Mouse (Mus musculus): Measurements from ENCODE around the gene Zdhhc14.
"Not testable (repeated sequence)": the region's sequence is repeated elsewhere in the genome, so short reads cannot be mapped to it uniquely, and the experiment has no call there.

The Zdhhc14 gene

GRCm38 (mm10) chr17:5609875-5610552 is 117.7 kb downstream of the Zdhhc14 start:
- DNase-seq: peak; percentile 22 to 57

- peak in 1 of 2 experiments; percentile 20 for DNase-seq
Measured at GRCm38 (mm10) chr17:5612236-5612635, 119.9 kb downstream of the Zdhhc14 start.

- peak; percentile 43 to 76 for DNase-seq
Measured at GRCm38 (mm10) chr17:5614771-5615318, 122.5 kb downstream of the Zdhhc14 start.

GRCm38 (mm10) chr17:5621626-5622591 is 129.6 kb downstream of the Zdhhc14 start:
- DNase-seq: no peak

GRCm38 (mm10) chr17:5622764-5623163 is 130.4 kb downstream of the Zdhhc14 start:
- DNase-seq: no peak

- DNase-seq: no peak
Measured at GRCm38 (mm10) chr17:5623181-5623580, 130.8 kb downstream of the Zdhhc14 start.

- not testable (repeated sequence) for DNase-seq
Measured at GRCm38 (mm10) chr17:5624815-5625214, 132.5 kb downstream of the Zdhhc14 start.

- no peak for DNase-seq
Measured at GRCm38 (mm10) chr17:5626402-5626801, 134.0 kb downstream of the Zdhhc14 start.

- DNase-seq: no peak
Measured at GRCm38 (mm10) chr17:5627664-5628063, 135.3 kb downstream of the Zdhhc14 start.

GRCm38 (mm10) chr17:5629651-5630050 is 137.3 kb downstream of the Zdhhc14 start:
- no peak for DNase-seq

GRCm38 (mm10) chr17:5635254-5635653 is 142.9 kb downstream of the Zdhhc14 start:
- DNase-seq: no peak

- no peak for DNase-seq
Measured at GRCm38 (mm10) chr17:5641436-5641835, 149.1 kb downstream of the Zdhhc14 start.

- DNase-seq: no peak
Measured at GRCm38 (mm10) chr17:5642918-5643721, 150.8 kb downstream of the Zdhhc14 start.

GRCm38 (mm10) chr17:5650124-5650523 is 157.8 kb downstream of the Zdhhc14 start:
- DNase-seq: no peak

GRCm38 (mm10) chr17:5650642-5651041 is 158.3 kb downstream of the Zdhhc14 start:
- DNase-seq: no peak

- DNase-seq: no peak
Measured at GRCm38 (mm10) chr17:5651551-5651950, 159.2 kb downstream of the Zdhhc14 start.

- DNase-seq: no peak
Measured at GRCm38 (mm10) chr17:5653981-5654380, 161.6 kb downstream of the Zdhhc14 start.

- DNase-seq: no peak
Measured at GRCm38 (mm10) chr17:5655536-5655935, 163.2 kb downstream of the Zdhhc14 start.

- DNase-seq: no peak
Measured at GRCm38 (mm10) chr17:5660317-5661080, 168.1 kb downstream of the Zdhhc14 start.

- no peak for DNase-seq
Measured at GRCm38 (mm10) chr17:5666652-5667051, 174.3 kb downstream of the Zdhhc14 start.

- DNase-seq: no peak
Measured at GRCm38 (mm10) chr17:5668456-5668855, 176.1 kb downstream of the Zdhhc14 start.

GRCm38 (mm10) chr17:5668981-5669380 is 176.6 kb downstream of the Zdhhc14 start:
- no peak for DNase-seq

Measured in kidney, postnatal 25 days (tissue).